Mouse (Mus musculus): ENCODE measurements at regions not wholly inside any gene's neighbourhood (a gene's known extent, or its start where the extent isn't known, plus 50 kb on each side); places are given as distances from the start of the nearest gene placed in this dataset.

DNA sequence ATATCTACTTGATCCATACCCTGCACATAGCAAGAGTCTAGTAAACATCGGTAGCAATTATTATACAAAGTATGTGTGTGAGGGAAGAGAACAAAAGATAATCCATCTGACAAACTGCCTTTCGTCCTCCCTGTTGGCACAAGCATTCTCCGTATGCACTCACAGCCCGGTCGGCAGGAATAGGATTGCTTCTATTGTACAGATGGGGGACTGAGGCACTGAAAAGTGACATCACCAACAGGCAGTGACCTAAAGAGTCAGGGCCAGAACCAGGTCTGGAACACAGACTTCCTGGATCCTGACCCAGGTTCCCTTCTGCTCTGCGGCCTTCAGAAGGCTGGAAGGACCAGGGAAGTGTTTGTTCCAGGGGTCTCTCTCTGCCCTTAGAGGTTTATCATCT lies 69.3 kb upstream of the Prox1 start:
- WGBS, result 88% methylated on average over 6 of the region's 6 CpGs
- no peak overlapping the region for H3K4me3 ChIP-seq (ENCODE audit: insufficient read depth, low read depth, low read length)
- H3K36me3 ChIP-seq (ENCODE audit: control insufficient read depth, insufficient read depth, low read length), result no peaks in the 10 kb centered on the region
- no peak for DNase-seq
- TF ChIP-seq POLR2A (IDR thresholded peaks at IDR 0.05; ENCODE audit: low read depth, low read length), result no peak
- no peak for TF ChIP-seq CTCF (conservative IDR thresholded peaks at IDR 0.05; ENCODE audit: insufficient read depth, insufficient read length, low read depth, low read length)
- H3K27me3 ChIP-seq (replicated peaks; ENCODE audit: control insufficient read depth, insufficient read depth, low read length), result no peaks in the 10 kb centered on the region
- H3K27ac ChIP-seq (ENCODE audit: insufficient read depth, low read depth, low read length), result no peak overlapping the region
- H3K4me1 ChIP-seq (ENCODE audit: control insufficient read depth, insufficient read depth, low read length), result no peaks in the 10 kb centered on the region

DNA sequence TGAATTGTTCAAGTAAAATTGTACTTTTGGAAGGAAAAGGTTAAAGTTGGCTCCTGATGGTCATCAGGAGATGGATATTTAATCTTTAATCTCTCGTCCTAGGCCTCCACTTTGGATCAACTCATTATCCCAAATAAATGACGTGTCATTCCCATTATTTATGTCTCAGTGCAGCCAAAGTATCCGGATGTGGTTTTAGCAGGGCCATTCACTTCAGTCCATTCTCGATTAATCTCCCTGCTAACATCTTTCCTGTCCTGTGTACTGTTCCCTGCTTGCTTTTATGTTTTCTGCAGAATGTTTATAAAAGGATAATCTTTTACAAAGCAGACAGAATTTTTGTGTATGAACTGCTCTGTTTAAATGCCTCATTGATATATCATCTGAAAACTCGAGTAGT lies 60.4 kb upstream of the Prox1 start:
- 46% methylated on average over 5 of the region's 5 CpGs for WGBS
- DNase-seq, result no peak
- Histone ChIP-seq H3K36me3 (ENCODE audit: control insufficient read depth, insufficient read depth, low read length) (no peaks in the 10 kb centered on the region), H3K27ac (ENCODE audit: insufficient read depth, low read depth, low read length) (no peak overlapping the region), H3K4me3 (ENCODE audit: insufficient read depth, low read depth, low read length) (no peak overlapping the region), H3K4me1 (ENCODE audit: control insufficient read depth, insufficient read depth, low read length) (no peaks in the 10 kb centered on the region), H3K27me3 (replicated peaks; ENCODE audit: control insufficient read depth, insufficient read depth, low read length) (no peaks in the 10 kb centered on the region)
- TF ChIP-seq POLR2A (IDR thresholded peaks at IDR 0.05; ENCODE audit: low read depth, low read length) (no peak), CTCF (conservative IDR thresholded peaks at IDR 0.05; ENCODE audit: insufficient read depth, insufficient read length, low read depth, low read length) (no peak)

DNA sequence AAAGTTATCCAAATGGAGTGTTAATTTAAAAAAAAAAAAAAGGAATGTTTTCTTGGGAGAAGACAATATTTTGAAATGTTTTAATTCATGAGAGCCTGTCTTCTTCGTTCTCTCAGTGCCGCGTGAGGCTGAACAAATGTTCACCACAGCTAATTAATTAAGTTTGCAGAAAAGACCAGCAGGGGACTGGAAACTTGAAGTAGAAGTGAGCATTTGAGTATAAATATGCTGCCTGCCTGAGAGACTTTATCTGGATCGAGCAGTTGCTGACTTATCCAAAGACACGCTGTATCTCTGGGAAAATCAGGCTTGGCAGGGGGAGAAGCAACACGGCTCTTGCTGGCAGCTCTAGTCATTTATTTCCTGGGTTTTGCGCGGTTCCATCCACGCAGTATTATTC lies 49.9 kb upstream of the Prox1 start:
- Histone ChIP-seq H3K27ac (ENCODE audit: insufficient read depth, low read depth, low read length) (no peak overlapping the region), H3K36me3 (ENCODE audit: control insufficient read depth, insufficient read depth, low read length) (no peaks in the 10 kb centered on the region), H3K4me3 (ENCODE audit: insufficient read depth, low read depth, low read length) (no peak overlapping the region), H3K4me1 (ENCODE audit: control insufficient read depth, insufficient read depth, low read length) (no peaks in the 10 kb centered on the region), H3K27me3 (replicated peaks; ENCODE audit: control insufficient read depth, insufficient read depth, low read length) (no peaks in the 10 kb centered on the region)
- no peak for DNase-seq
- 51% methylated on average over 9 of the region's 9 CpGs for WGBS
- TF ChIP-seq CTCF (conservative IDR thresholded peaks at IDR 0.05; ENCODE audit: insufficient read depth, insufficient read length, low read depth, low read length), result no peak
- TF ChIP-seq POLR2A (IDR thresholded peaks at IDR 0.05; ENCODE audit: low read depth, low read length), result no peak
